Mouse (Mus musculus) kidney, embryonic 16.5 days (tissue): ENCODE data around the gene Znrd1as. TPM values are rescaled to one million over a fixed set of nuclear protein-coding genes. Genes with fewer than 3 reads are reported as not detected.

Source experiments
- ATAC-seq: fragments of 200-750 bp; cut with Nextera tagmentation; 2 replicates; pipeline ENCODE4 v1.8.0; 2017; ENCODE audit warnings: moderate TSS enrichment; ENCODE audit not compliant: low FRiP score, low TSS enrichment
- H3K27ac ChIP-seq: fragments of 300-500 bp; sonication (generic); 2 replicates; pipeline ENCODE4 v1.5.1; 2014; ENCODE audit warnings: low read length
- H3K27me3 ChIP-seq: fragments of 300-500 bp; sonication (generic); 2 replicates; pipeline ENCODE4 v1.6.1; 2014; ENCODE audit warnings: low read length, control low read depth, mixed read lengths; ENCODE audit not compliant: insufficient read depth
- H3K36me3 ChIP-seq: fragments of 300-500 bp; sonication (generic); 2 replicates; pipeline ENCODE4 v1.6.1; 2014; ENCODE audit warnings: low read length, control low read depth, mixed read lengths; ENCODE audit not compliant: insufficient read depth
- H3K4me1 ChIP-seq: fragments of 300-500 bp; sonication (generic); 2 replicates; pipeline ENCODE4 v1.6.1; 2014; ENCODE audit warnings: low read length, control low read depth, mixed read lengths; ENCODE audit not compliant: insufficient read depth
- H3K4me2 ChIP-seq: fragments of 300-500 bp; sonication (generic); replicated peaks from 2 replicates; pipeline ENCODE4 v1.6.1; 2014; ENCODE audit warnings: low read depth, low read length
- H3K4me3 ChIP-seq: fragments of 300-500 bp; sonication (generic); 2 replicates; pipeline ENCODE4 v1.5.1; 2014; ENCODE audit warnings: mild to moderate bottlenecking, low read length
- H3K9ac ChIP-seq: fragments of 300-500 bp; sonication (generic); replicated peaks from 2 replicates; pipeline ENCODE4 v1.6.1; 2014; ENCODE audit warnings: low read length
- H3K9me3 ChIP-seq: fragments of 300-500 bp; sonication (generic); 2 replicates; pipeline ENCODE4 v1.6.1; 2016; ENCODE audit warnings: low read length, control low read depth
- WGBS: fragments of 180-500 bp; shearing (Covaris S2); extraction: QIAGEN DNeasy Blood & Tissue Kit; methylation state at CpG from one replicate; pipeline ENCODE4 v1.1.7; 2014; 5-methylcytosine and 5-hydroxymethylcytosine counted together
- polyA plus RNA-seq: library from polyadenylated mRNA; unstranded; fragments of >200 nt; fragmentation: Nextera tagmentation; extraction: Ambion mirVana; gene quantifications from 2 replicates; pipeline ENCODE4 v1.2.1, GENCODE M21; 2015

The Znrd1as gene
- polyA plus RNA-seq, result 6.7 and 6.8 TPM in 2 replicates

- Histone ChIP-seq H3K27me3 (no peaks in the 10 kb centered on the region), H3K4me3 (peak within 1 kb of the TSS; percentile 78), H3K9me3 (no peaks in the 10 kb centered on the region), H3K27ac (peak within 1 kb of the TSS; percentile 79), H3K9ac (peak within 1 kb of the TSS; percentile 86), H3K36me3 (peaks cover 6% of the 10 kb centered on the region; the same call in 1 of the 2 replicates), H3K4me1 (peaks cover 11% of the 10 kb centered on the region), H3K4me2 (peak within 1 kb of the TSS; percentile 92)
- ATAC-seq, result peak; percentile 97
- under 1% methylated on average over 46 of the region's 46 CpGs for WGBS
Measured at GRCm38 (mm10) chr17:36957999-36958743, at the start of gene Znrd1as, which contains the start of gene Znrd1. Gene Znrd1as, plus strand, starts transcription at chr17:36958592. Gene Znrd1, minus strand, starts transcription at chr17:36958559.

DNA sequence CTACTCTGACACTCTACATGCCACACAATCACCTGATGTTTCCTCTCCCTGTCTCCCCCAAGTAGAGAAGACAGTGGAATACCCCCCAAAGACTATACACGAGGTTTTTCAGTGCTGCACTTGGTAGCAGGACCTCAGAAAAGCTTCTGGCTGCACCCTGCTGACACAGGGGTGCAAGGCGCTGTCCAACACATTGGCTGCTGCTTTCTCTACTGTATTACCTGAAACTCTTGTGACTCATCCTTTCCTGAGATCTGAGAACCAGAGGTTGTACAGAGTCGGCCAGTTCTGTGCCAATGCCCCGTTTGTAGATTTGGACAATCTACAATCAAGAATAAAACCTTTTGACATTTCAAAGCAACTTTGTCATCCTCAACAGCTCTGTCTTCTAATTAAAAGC, 48.6 kb upstream of the Znrd1as start:
- Histone ChIP-seq H3K9ac (no peak overlapping the region), H3K4me1 (no peaks in the 10 kb centered on the region), H3K36me3 (no peaks in the 10 kb centered on the region), H3K27ac (no peak overlapping the region), H3K4me2 (no peak overlapping the region), H3K4me3 (no peak overlapping the region), H3K27me3 (peaks cover 6% of the 10 kb centered on the region; the same call in 1 of the 2 replicates), H3K9me3 (no peaks in the 10 kb centered on the region)
- ATAC-seq, result no peak
- WGBS, result 52% methylated on average over 4 of the region's 4 CpGs

DNA sequence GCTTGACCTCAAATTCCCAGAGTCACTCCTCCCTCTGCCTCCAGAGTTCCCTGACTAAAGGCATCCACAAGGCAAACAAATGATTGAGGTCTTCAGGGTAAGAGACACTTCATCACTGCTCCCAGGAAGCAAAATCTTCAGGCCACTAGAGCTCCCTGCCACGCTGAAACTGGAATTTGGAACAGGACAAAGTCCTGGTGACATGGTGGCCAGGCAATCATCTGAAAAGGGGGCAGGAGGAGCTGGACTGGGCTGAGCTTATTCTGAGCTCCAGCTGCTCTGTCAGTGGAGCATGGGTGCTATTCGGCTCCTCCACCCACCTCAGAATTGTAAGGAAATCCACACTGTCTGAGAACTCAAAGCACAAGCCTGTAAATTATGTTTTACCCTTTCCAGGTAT, 46.4 kb upstream of the Znrd1as start:
- no peaks in the 10 kb centered on the region for H3K9me3 ChIP-seq
- no peak for ATAC-seq
- H3K27ac ChIP-seq, result no peak overlapping the region
- WGBS, result 60% methylated on average over 2 of the region's 2 CpGs
- H3K4me2 ChIP-seq, result no peak overlapping the region
- H3K4me1 ChIP-seq, result no peaks in the 10 kb centered on the region
- H3K27me3 ChIP-seq, result 0 out of 2 replicates have a peak, but pooled peaks cover 6% of the 10 kb centered on the region
- no peaks in the 10 kb centered on the region for H3K36me3 ChIP-seq
- no peak overlapping the region for H3K4me3 ChIP-seq
- H3K9ac ChIP-seq, result no peak overlapping the region

GRCm38 (mm10) chr17:36914108-36914507, 44.3 kb upstream of the Znrd1as start:
- Histone ChIP-seq H3K4me2 (no peak overlapping the region), H3K36me3 (no peaks in the 10 kb centered on the region), H3K4me3 (no peak overlapping the region), H3K27me3 (peaks cover 9% of the 10 kb centered on the region; the same call in 1 of the 2 replicates), H3K27ac (no peak overlapping the region), H3K9ac (no peak overlapping the region), H3K4me1 (no peaks in the 10 kb centered on the region), H3K9me3 (no peaks in the 10 kb centered on the region)
- ATAC-seq, result no peak
- 8% methylated on average over 2 of the region's 2 CpGs for WGBS

DNA sequence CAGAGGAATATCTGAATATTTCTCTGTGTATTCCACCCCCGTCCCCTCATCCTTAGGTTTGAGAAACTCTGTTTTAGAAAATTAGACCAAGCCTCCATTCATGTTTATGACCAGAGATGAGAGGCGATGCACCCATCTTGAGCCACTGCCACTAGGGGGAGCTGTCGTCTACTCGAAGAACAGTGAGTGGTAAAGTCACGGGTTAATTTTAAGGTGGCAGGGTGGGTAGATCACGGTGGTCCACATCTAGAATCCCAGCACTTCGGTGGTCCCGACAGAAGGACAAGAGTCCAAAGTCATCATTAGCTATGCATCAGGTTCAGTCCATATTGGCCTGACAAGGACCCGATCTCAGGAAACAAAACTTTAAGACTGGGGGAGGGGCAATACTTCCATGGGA, 43.3 kb upstream of the Znrd1as start:
- no peaks in the 10 kb centered on the region for H3K4me1 ChIP-seq
- 16% methylated on average over 9 of the region's 9 CpGs for WGBS
- peaks cover 9% of the 10 kb centered on the region; the same call in 1 of the 2 replicates for H3K27me3 ChIP-seq
- ATAC-seq, result no peak
- no peak overlapping the region for H3K4me2 ChIP-seq
- H3K4me3 ChIP-seq, result no peak overlapping the region
- no peaks in the 10 kb centered on the region for H3K36me3 ChIP-seq
- H3K9me3 ChIP-seq, result no peaks in the 10 kb centered on the region
- H3K27ac ChIP-seq, result no peak overlapping the region
- no peak overlapping the region for H3K9ac ChIP-seq

DNA sequence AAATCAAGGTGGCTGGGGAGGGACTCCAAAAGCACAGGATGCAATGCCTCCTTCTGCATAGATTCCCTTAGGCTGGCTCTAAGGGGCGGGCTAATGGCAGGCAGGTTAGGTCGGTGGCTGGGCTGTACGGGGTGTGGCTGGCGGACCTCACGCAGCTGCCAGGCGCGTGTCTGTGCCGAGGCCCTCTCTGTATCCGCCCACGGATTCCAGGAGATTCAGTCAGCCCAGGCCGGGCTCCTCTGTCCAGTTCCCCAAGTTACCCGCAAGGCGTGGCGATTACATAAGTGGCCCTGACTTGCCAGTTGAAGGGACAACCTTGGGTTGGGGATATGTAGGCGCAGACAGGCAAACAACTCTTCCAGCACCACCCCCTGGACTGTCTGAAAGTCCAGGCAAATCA, 38.2 kb upstream of the Znrd1as start:
- no peak overlapping the region for H3K4me3 ChIP-seq
- no peak overlapping the region for H3K4me2 ChIP-seq
- H3K36me3 ChIP-seq, result no peaks in the 10 kb centered on the region
- ATAC-seq, result peak; percentile 69; the same call in 1 of the 2 replicates
- 48% methylated on average over 15 of the region's 15 CpGs for WGBS
- no peaks in the 10 kb centered on the region for H3K9me3 ChIP-seq
- no peaks in the 10 kb centered on the region for H3K4me1 ChIP-seq
- no peak overlapping the region for H3K9ac ChIP-seq
- H3K27ac ChIP-seq, result no peak overlapping the region
- peaks cover 3% of the 10 kb centered on the region; the same call in 1 of the 2 replicates for H3K27me3 ChIP-seq

DNA sequence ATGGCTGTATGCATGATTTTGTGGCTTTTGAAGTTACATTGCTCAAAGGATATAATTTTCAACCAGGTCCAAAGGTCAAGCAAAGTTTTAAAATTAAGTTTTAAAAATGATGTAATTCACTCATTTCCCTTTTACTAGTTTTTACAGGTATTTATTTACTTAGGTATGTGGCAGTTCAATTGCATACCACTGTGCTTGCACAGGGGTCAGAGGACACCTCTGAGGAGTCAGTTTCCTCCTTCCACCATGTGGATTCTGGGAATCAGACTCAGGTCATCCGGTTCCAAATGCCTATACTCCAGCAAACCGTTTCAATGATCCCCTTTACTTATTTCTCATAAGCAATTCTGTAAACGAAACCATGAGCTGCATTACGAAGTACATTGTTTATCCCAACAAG, 35.7 kb upstream of the Znrd1as start:
- H3K36me3 ChIP-seq, result no peaks in the 10 kb centered on the region
- no peaks in the 10 kb centered on the region for H3K9me3 ChIP-seq
- H3K27me3 ChIP-seq, result peaks cover under 1% of the 10 kb centered on the region; the same call in 1 of the 2 replicates
- no peaks in the 10 kb centered on the region for H3K4me1 ChIP-seq
- H3K4me3 ChIP-seq, result no peak overlapping the region
- ATAC-seq, result no peak
- WGBS, result 83% methylated on average over 4 of the region's 4 CpGs
- H3K4me2 ChIP-seq, result no peak overlapping the region
- no peak overlapping the region for H3K9ac ChIP-seq
- H3K27ac ChIP-seq, result no peak overlapping the region

DNA sequence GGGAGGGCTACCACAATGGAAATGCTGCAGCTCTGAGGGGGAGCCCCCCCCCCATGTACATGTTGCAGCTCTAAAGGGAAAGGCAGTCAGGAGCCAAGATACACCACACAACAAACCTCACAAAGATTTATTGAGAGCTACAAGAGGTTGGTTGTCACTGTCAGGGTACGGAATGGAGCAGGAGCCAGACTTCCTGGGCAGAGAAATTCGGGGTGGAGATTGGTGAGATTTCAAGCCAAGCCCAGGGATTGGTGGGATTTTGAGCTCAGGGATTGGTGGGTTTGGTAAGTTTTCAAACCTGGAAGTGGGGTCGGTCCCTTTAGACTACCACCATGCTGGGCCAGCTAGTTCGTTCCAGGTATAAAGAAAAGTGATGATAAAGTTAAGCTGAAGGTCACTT, 34.9 kb upstream of the Znrd1as start:
- ATAC-seq, result no peak
- Histone ChIP-seq H3K27ac (no peak overlapping the region), H3K4me2 (no peak overlapping the region), H3K9ac (no peak overlapping the region), H3K9me3 (no peaks in the 10 kb centered on the region), H3K27me3 (no peaks in the 10 kb centered on the region), H3K4me3 (no peak overlapping the region), H3K4me1 (no peaks in the 10 kb centered on the region), H3K36me3 (no peaks in the 10 kb centered on the region)
- 69% methylated on average over 4 of the region's 4 CpGs for WGBS

- Histone ChIP-seq H3K4me1 (no peaks in the 10 kb centered on the region), H3K4me3 (no peak overlapping the region), H3K36me3 (no peaks in the 10 kb centered on the region), H3K9me3 (no peaks in the 10 kb centered on the region), H3K9ac (no peak overlapping the region), H3K4me2 (no peak overlapping the region), H3K27ac (no peak overlapping the region), H3K27me3 (no peaks in the 10 kb centered on the region)
- WGBS, result 44% methylated on average over 10 of the region's 10 CpGs
- ATAC-seq, result no peak
Measured at GRCm38 (mm10) chr17:36927496-36928120, 30.8 kb upstream of the Znrd1as start.
